In genomic region chr4:151932576-151933504, GRCm38 (mm10) we compare ENCODE assay signal across 7 mouse cellular contexts. TPM values are rescaled to one million over a fixed set of nuclear protein-coding genes. Genes with fewer than 3 reads are reported as not detected.
DNase-seq lines count a peak whose midpoint lies in the region; ATAC-seq lines count a peak whose summit lies in the region.

No protein-coding gene starts in this region.

- intact Hi-C loops in left cerebral cortex, postnatal 36 days (cut with DNase I): no loop called here

- 76% methylated on average over 13 of the region's 13 CpGs for WGBS in heart, embryonic 16.5 days

- H3K4me2 ChIP-seq in heart, embryonic 16.5 days (ENCODE audit: low read depth, low read length): peak overlapping the region; percentile 46

- H3K9ac ChIP-seq in heart, embryonic 16.5 days (ENCODE audit: low read length): no peak overlapping the region

- DNase-seq in CD4-positive helper T cell, adult 2 months (ENCODE audit: low read depth, low spot score): peak; percentile 42
- DNase-seq in CD8-positive naive resting alpha-beta T cell, adult 2 months (ENCODE audit: low read depth in 2 of 2, low spot score in 2 of 2): peak; percentile 13 to 28
- peak; percentile 9 to 44 for DNase-seq in thymus, postnatal 36 days
- no peak for DNase-seq in left cerebral cortex, postnatal 36 days (ENCODE audit: low spot score in 2 of 2)
- DNase-seq in kidney, postnatal 10 days: no peak

- H3K27me3 ChIP-seq in heart, embryonic 16.5 days (ENCODE audit: control insufficient read depth, insufficient read depth, low read length): no peaks in the 10 kb centered on the region
- peaks cover 4% of the 10 kb centered on the region for H3K27me3 ChIP-seq in megakaryocyte, embryonic 14.5 days (replicated peaks)

- H3K27ac ChIP-seq in heart, embryonic 16.5 days (ENCODE audit: low read length): no peak overlapping the region

- no peaks in the 10 kb centered on the region; the same call in 1 of the 2 replicates for H3K9me3 ChIP-seq in heart, embryonic 16.5 days (replicated peaks; ENCODE audit: control insufficient read depth, low read length)
- H3K9me3 ChIP-seq in megakaryocyte, embryonic 14.5 days: peaks cover 3% of the 10 kb centered on the region; the same call in 1 of the 2 replicates

- peaks cover 20% of the 10 kb centered on the region for H3K4me1 ChIP-seq in heart, embryonic 16.5 days (ENCODE audit: control insufficient read depth, insufficient read depth, low read length)
- peaks cover 50% of the 10 kb centered on the region for H3K4me1 ChIP-seq in megakaryocyte, embryonic 14.5 days

- H3K4me3 ChIP-seq in heart, embryonic 16.5 days (ENCODE audit: low read length): no peak overlapping the region; the same call in 1 of the 2 replicates
- peak overlapping the region; percentile 100 for H3K4me3 ChIP-seq in megakaryocyte, embryonic 14.5 days (replicated peaks)

- peak; percentile 50 for ATAC-seq in heart, embryonic 16.5 days (replicated peaks; ENCODE audit: extremely low read depth, insufficient read depth, low FRiP score)

- no peaks in the 10 kb centered on the region for H3K36me3 ChIP-seq in heart, embryonic 16.5 days (ENCODE audit: control insufficient read depth, insufficient read depth)
- H3K36me3 ChIP-seq in megakaryocyte, embryonic 14.5 days (replicated peaks; ENCODE audit: low read length): peaks cover 15% of the 10 kb centered on the region

RNA-seq across cellular contexts. Expression of gene Dnajc11, which starts 0.7 kb away (rescaled TPM):
- 57.7 and 63.8 TPM in 2 replicates for polyA plus RNA-seq in heart, embryonic 16.5 days (2015; fragmentation: Nextera tagmentation; extraction: Ambion mirVana)
- 22.6 and 28.7 TPM in 2 replicates for polyA plus RNA-seq in megakaryocyte, embryonic 14.5 days (2012; ENCODE audit: insufficient read depth, low replicate concordance)
- total RNA-seq in left cerebral cortex, postnatal 36 days (2021): 10 to 100 TPM; 66.0 to 69.2 TPM

RNA-seq across cellular contexts. Expression of gene Thap3, which starts 56.0 kb away (rescaled TPM):
- 28.8 and 31.2 TPM in 2 replicates for polyA plus RNA-seq in heart, embryonic 16.5 days (2015; fragmentation: Nextera tagmentation; extraction: Ambion mirVana)
- 27.3 and 48.0 TPM in 2 replicates for polyA plus RNA-seq in megakaryocyte, embryonic 14.5 days (2012; ENCODE audit: insufficient read depth, low replicate concordance)
- 10 to 100 TPM; 15.2 to 21.8 TPM for total RNA-seq in left cerebral cortex, postnatal 36 days (2021)

Comparison
In these comparisons a context has a peak if more than half of its experiments do, and no peak if none do; other contexts are left out.
1. DNase-seq: peak in CD4-positive helper T cell, adult 2 months (single experiment), CD8-positive naive resting alpha-beta T cell, adult 2 months (2 of 2) and thymus, postnatal 36 days (2 of 2); none in left cerebral cortex, postnatal 36 days (0 of 2) and kidney, postnatal 10 days (single experiment).